Comparison of ENCODE assay signal across 28 mouse cellular contexts in the genomic region with DNA sequence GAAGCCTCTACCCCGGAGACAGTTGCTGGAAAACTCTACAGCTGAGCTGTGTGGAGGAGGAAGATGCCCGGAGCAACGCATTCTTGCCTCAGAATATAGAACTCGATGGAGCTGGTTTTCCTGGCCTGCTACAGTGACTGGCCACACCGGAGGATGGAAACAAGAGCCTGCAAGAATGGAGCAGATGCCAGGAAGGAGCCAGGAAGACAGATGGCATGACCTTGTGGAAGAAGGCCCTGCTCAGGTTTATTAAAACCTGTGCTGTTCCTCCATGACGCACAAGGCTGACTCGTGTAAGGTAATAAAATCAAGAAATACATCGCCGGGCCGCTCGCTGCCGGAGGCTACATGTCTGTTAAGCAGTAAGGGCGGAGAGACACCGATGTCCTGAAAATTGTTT. TPM values are rescaled to one million over a fixed set of nuclear protein-coding genes. Genes with fewer than 3 reads are reported as not detected.
DNase-seq lines count a peak whose midpoint lies in the region; ATAC-seq lines count a peak whose summit lies in the region.
"Had no signal": no experiment of that assay in that cellular context is flagged by ENCODE, and none has a peak within 500 bp of the region (broad histone marks: within the 10 kb centered on the region; RNA-seq: fewer than 3 reads in every experiment).

No protein-coding gene starts in this region.

- H3K4me3 ChIP-seq in hindbrain, embryonic 10.5 days = no peak overlapping the region
- no peak overlapping the region for H3K4me3 ChIP-seq in hindbrain, embryonic 14.5 days (replicated peaks; ENCODE audit: low read length)
- H3K4me3 ChIP-seq in midbrain, embryonic 12.5 days = no peak overlapping the region
- no peak overlapping the region for H3K4me3 ChIP-seq in midbrain, embryonic 16.5 days (ENCODE audit: low read depth, low read length)
- H3K4me3 ChIP-seq in midbrain, embryonic 13.5 days (replicated peaks) = no peak overlapping the region
- H3K4me3 ChIP-seq: embryonic facial prominence, embryonic 13.5 days; erythroblast, embryonic 14.5 days; heart, embryonic 13.5 days; kidney, embryonic 15.5 days; left cerebral cortex, adult 2 months; limb, embryonic 13.5 days; lung, embryonic 15.5 days had no signal

- H3K9ac ChIP-seq in hindbrain, embryonic 14.5 days = no peak overlapping the region
- no peak overlapping the region for H3K9ac ChIP-seq in midbrain, embryonic 12.5 days (replicated peaks)
- no peak overlapping the region; the same call in 1 of the 2 replicates for H3K9ac ChIP-seq in midbrain, embryonic 16.5 days (ENCODE audit: low read depth, low read length)
- H3K9ac ChIP-seq in midbrain, embryonic 13.5 days (replicated peaks) = no peak overlapping the region
- H3K9ac ChIP-seq: embryonic facial prominence, embryonic 13.5 days; heart, embryonic 13.5 days; kidney, embryonic 15.5 days; limb, embryonic 13.5 days; lung, embryonic 15.5 days had no signal

- 87% methylated on average over 14 of the region's 14 CpGs for WGBS in hindbrain, embryonic 10.5 days
- WGBS in hindbrain, embryonic 14.5 days = 72% methylated on average over 14 of the region's 14 CpGs
- 91% methylated on average over 14 of the region's 14 CpGs for WGBS in midbrain, embryonic 12.5 days
- WGBS in midbrain, embryonic 16.5 days = 91% methylated on average over 14 of the region's 14 CpGs
- 86% methylated on average over 14 of the region's 14 CpGs for WGBS in midbrain, embryonic 13.5 days

- peak; percentile 48 for DNase-seq in cerebellum, adult 11-12 months
- DNase-seq in cerebellum, postnatal 4 days (ENCODE audit: low spot score in 2 of 2) = no peak
- DNase-seq in hindbrain, embryonic 10.5 days (ENCODE audit: low spot score) = no peak
- DNase-seq in hindbrain, embryonic 14.5 days (ENCODE audit: low spot score) = no peak
- DNase-seq: adrenal gland, postnatal 25 days; heart, postnatal 10 days; kidney, adult 18-20 months; kidney, postnatal 25 days; right cerebral cortex, adult 18-20 months; spleen, adult 18-20 months; thymus, postnatal 14 days had no signal

- 0 out of 2 replicates have a peak, but pooled peaks cover under 1% of the 10 kb centered on the region for H3K27me3 ChIP-seq in hindbrain, embryonic 10.5 days (ENCODE audit: insufficient read depth, poor library complexity, severe bottlenecking)
- H3K27me3 ChIP-seq in hindbrain, embryonic 14.5 days (ENCODE audit: control insufficient read depth, insufficient read depth, low read length) = no peaks in the 10 kb centered on the region
- H3K27me3 ChIP-seq in midbrain, embryonic 12.5 days = no peaks in the 10 kb centered on the region
- no peaks in the 10 kb centered on the region for H3K27me3 ChIP-seq in midbrain, embryonic 16.5 days (ENCODE audit: control insufficient read depth, insufficient read depth, low read depth, low read length)
- peaks cover 4% of the 10 kb centered on the region; the same call in 1 of the 2 replicates for H3K27me3 ChIP-seq in midbrain, embryonic 13.5 days
- H3K27me3 ChIP-seq: embryonic facial prominence, embryonic 13.5 days; limb, embryonic 13.5 days; lung, embryonic 15.5 days; Patski had no signal

- peaks cover 32% of the 10 kb centered on the region for H3K4me1 ChIP-seq in hindbrain, embryonic 10.5 days (replicated peaks)
- peaks cover 36% of the 10 kb centered on the region for H3K4me1 ChIP-seq in hindbrain, embryonic 14.5 days (replicated peaks; ENCODE audit: control insufficient read depth, insufficient read depth, low read length)
- H3K4me1 ChIP-seq in midbrain, embryonic 12.5 days = peaks cover 12% of the 10 kb centered on the region; the same call in 1 of the 2 replicates
- H3K4me1 ChIP-seq in midbrain, embryonic 16.5 days (ENCODE audit: control insufficient read depth, insufficient read depth, low read length) = peaks cover 28% of the 10 kb centered on the region
- H3K4me1 ChIP-seq in midbrain, embryonic 13.5 days (replicated peaks) = peaks cover 41% of the 10 kb centered on the region

- no peak overlapping the region for H3K4me2 ChIP-seq in hindbrain, embryonic 14.5 days (replicated peaks)
- no peak overlapping the region for H3K4me2 ChIP-seq in midbrain, embryonic 12.5 days (replicated peaks)
- H3K4me2 ChIP-seq in midbrain, embryonic 16.5 days (ENCODE audit: low read length) = no peak overlapping the region
- no peak overlapping the region for H3K4me2 ChIP-seq in midbrain, embryonic 13.5 days (replicated peaks)
- H3K4me2 ChIP-seq: embryonic facial prominence, embryonic 13.5 days; heart, embryonic 13.5 days; kidney, embryonic 15.5 days; limb, embryonic 13.5 days; liver, embryonic 11.5 days; lung, embryonic 15.5 days had no signal

- no peaks in the 10 kb centered on the region for H3K9me3 ChIP-seq in hindbrain, embryonic 10.5 days
- no peaks in the 10 kb centered on the region for H3K9me3 ChIP-seq in hindbrain, embryonic 14.5 days (ENCODE audit: control insufficient read depth, low read length)
- no peaks in the 10 kb centered on the region for H3K9me3 ChIP-seq in midbrain, embryonic 12.5 days
- no peaks in the 10 kb centered on the region for H3K9me3 ChIP-seq in midbrain, embryonic 16.5 days (replicated peaks; ENCODE audit: control insufficient read depth, low read length, poor library complexity, severe bottlenecking)
- H3K9me3 ChIP-seq in midbrain, embryonic 13.5 days = no peaks in the 10 kb centered on the region
- H3K9me3 ChIP-seq: embryonic facial prominence, embryonic 13.5 days; heart, embryonic 13.5 days; kidney, embryonic 15.5 days; limb, embryonic 13.5 days; lung, embryonic 15.5 days had no signal

- H3K36me3 ChIP-seq in hindbrain, embryonic 10.5 days = no peaks in the 10 kb centered on the region
- no peaks in the 10 kb centered on the region for H3K36me3 ChIP-seq in hindbrain, embryonic 14.5 days (replicated peaks; ENCODE audit: control insufficient read depth, insufficient read depth)
- H3K36me3 ChIP-seq in midbrain, embryonic 12.5 days = no peaks in the 10 kb centered on the region
- H3K36me3 ChIP-seq in midbrain, embryonic 16.5 days (ENCODE audit: control insufficient read depth, insufficient read depth, low read length) = no peaks in the 10 kb centered on the region
- H3K36me3 ChIP-seq in midbrain, embryonic 13.5 days = no peaks in the 10 kb centered on the region
- H3K36me3 ChIP-seq: embryonic facial prominence, embryonic 13.5 days; G1E; heart, embryonic 13.5 days; kidney, embryonic 15.5 days; limb, embryonic 13.5 days; lung, embryonic 15.5 days had no signal

- H3K27ac ChIP-seq in hindbrain, embryonic 10.5 days = peak overlapping the region; percentile 24; the same call in 1 of the 2 replicates
- no peak overlapping the region for H3K27ac ChIP-seq in hindbrain, embryonic 14.5 days
- 0 out of 2 replicates have a peak overlapping the region, but pooled peaks have one; percentile 0 for H3K27ac ChIP-seq in midbrain, embryonic 12.5 days (replicated peaks)
- no peak overlapping the region for H3K27ac ChIP-seq in midbrain, embryonic 16.5 days (ENCODE audit: low read length)
- 0 out of 2 replicates have a peak overlapping the region, but pooled peaks have one; percentile 5 for H3K27ac ChIP-seq in midbrain, embryonic 13.5 days
- H3K27ac ChIP-seq: embryonic facial prominence, embryonic 13.5 days; heart, embryonic 13.5 days; kidney, embryonic 15.5 days; left cerebral cortex, adult 2 months; limb, embryonic 13.5 days; lung, embryonic 15.5 days had no signal

- ATAC-seq in hindbrain, embryonic 14.5 days (ENCODE audit: low FRiP score) = no peak
- ATAC-seq in midbrain, embryonic 12.5 days (ENCODE audit: low FRiP score, low read depth) = no peak
- no peak for ATAC-seq in midbrain, embryonic 16.5 days
- ATAC-seq in midbrain, embryonic 13.5 days = no peak
- ATAC-seq in erythroblast, adult 5-6 weeks (replicated peaks; ENCODE audit: low FRiP score, poor library complexity, severe bottlenecking) = no peak
- ATAC-seq: forebrain, embryonic 16.5 days; Patski had no signal

RNA-seq across cellular contexts. Expression of gene Sez6l, which starts 28.4 kb away (rescaled TPM):
- 1.4 and 6.0 TPM in 2 replicates for polyA plus RNA-seq in hindbrain, embryonic 10.5 days (2016; fragmentation: Nextera tagmentation; extraction: Ambion mirVana)
- 35.5 and 38.0 TPM in 2 replicates for polyA plus RNA-seq in hindbrain, embryonic 14.5 days (2014; fragmentation: Nextera tagmentation; extraction: Ambion mirVana)
- polyA plus RNA-seq in midbrain, embryonic 12.5 days (2016; fragmentation: Nextera tagmentation; extraction: Ambion mirVana) = 16.4 and 18.7 TPM in 2 replicates
- 72.9 and 75.7 TPM in 2 replicates for polyA plus RNA-seq in midbrain, embryonic 16.5 days (2015; fragmentation: Nextera tagmentation; extraction: Ambion mirVana)
- polyA plus RNA-seq in midbrain, embryonic 13.5 days (2015; fragmentation: Nextera tagmentation; extraction: Ambion mirVana) = 41.6 and 42.0 TPM in 2 replicates
- total RNA-seq in erythroblast, adult 5-6 weeks (2015; ENCODE audit: low replicate concordance) = not detected in 2 replicates
- not detected in 2 replicates for total RNA-seq in erythroblast, adult 5-6 weeks (2017; ENCODE audit: low replicate concordance)
- total RNA-seq: common myeloid progenitor, adult 5-6 weeks; megakaryocyte progenitor cell, adult 5-6 weeks had no signal
- polyA plus RNA-seq: erythroblast, embryonic 14.5 days; G1E had no signal

Comparison
In these comparisons a context has a peak if more than half of its experiments do, and no peak if none do; other contexts are left out.
1. H3K27ac ChIP-seq: peak in hindbrain, embryonic 10.5 days (single experiment), midbrain, embryonic 12.5 days (single experiment) and midbrain, embryonic 13.5 days (single experiment); none in hindbrain, embryonic 14.5 days (single experiment) and midbrain, embryonic 16.5 days (single experiment).